Mouse (Mus musculus) thymus, postnatal 0 days (tissue): ENCODE results near the gene Lrrn4cl. TPM values are rescaled to one million over a fixed set of nuclear protein-coding genes. Genes with fewer than 3 reads are reported as not detected.
"Not testable (repeated sequence)": the region's sequence is repeated elsewhere in the genome, so short reads cannot be mapped to it uniquely, and the experiment has no call there.

Source experiments
- DNase-seq: peaks from one replicate; pipeline ENCODE4 v3.0.0-alpha.2; 2015; ENCODE audit warnings: low spot score
- polyA plus RNA-seq: library from polyadenylated mRNA; unstranded; fragments of >200 nt; fragmentation: Nextera tagmentation; extraction: Ambion mirVana; gene quantifications from 2 replicates; pipeline ENCODE4 v1.2.1, GENCODE M21; 2015

Lrrn4cl gene
- polyA plus RNA-seq, 1 experiment from 2014 or later, result 0.78 TPM

- DNase-seq, result peak; percentile 39
These were observed 12.4 kb upstream of the Lrrn4cl start for GRCm38 (mm10) chr19:8838041-8838730.

- no peak for DNase-seq
These were observed 11.3 kb upstream of the Lrrn4cl start, which contains the start of gene Gng3 for GRCm38 (mm10) chr19:8839103-8839907. TSS of gene Gng3 (minus strand) at chr19:8839194.

GRCm38 (mm10) chr19:8839908-8840791 lies 10.4 kb upstream of the Lrrn4cl start:
- DNase-seq, result peak; percentile 55

GRCm38 (mm10) chr19:8841012-8841411 lies 9.6 kb upstream of the Lrrn4cl start:
- no peak for DNase-seq

GRCm38 (mm10) chr19:8842961-8843360 lies 7.6 kb upstream of the Lrrn4cl start:
- DNase-seq, result no peak

GRCm38 (mm10) chr19:8844371-8845129 lies 6.0 kb upstream of the Lrrn4cl start:
- peak; percentile 82 for DNase-seq

- DNase-seq, result no peak
These were observed 2.2 kb upstream of the Lrrn4cl start for GRCm38 (mm10) chr19:8848356-8848755.

- no peak for DNase-seq
These were observed 1.1 kb downstream of the Lrrn4cl start for GRCm38 (mm10) chr19:8851639-8852038.

- no peak for DNase-seq
These were observed 1.8 kb downstream of the Lrrn4cl start for GRCm38 (mm10) chr19:8852236-8852928.

- DNase-seq, result no peak
These were observed 2.5 kb downstream of the Lrrn4cl start for GRCm38 (mm10) chr19:8853117-8853516.

- DNase-seq, result peak; percentile 54
These were observed 7.1 kb downstream of the Lrrn4cl start for GRCm38 (mm10) chr19:8857689-8858088.

GRCm38 (mm10) chr19:8859018-8859417 lies 8.4 kb downstream of the Lrrn4cl start:
- DNase-seq, result peak; percentile 64

- no peak for DNase-seq
These were observed 13.7 kb downstream of the Lrrn4cl start for GRCm38 (mm10) chr19:8864265-8864664.

GRCm38 (mm10) chr19:8870381-8870780 lies 19.8 kb downstream of the Lrrn4cl start:
- DNase-seq, result not testable (repeated sequence)

- no peak for DNase-seq
These were observed 20.3 kb downstream of the Lrrn4cl start for GRCm38 (mm10) chr19:8870838-8871237.

GRCm38 (mm10) chr19:8871267-8872186 lies 21.0 kb downstream of the Lrrn4cl start, which contains the start of gene Ubxn1:
TSS of gene Ubxn1 (plus strand) at chr19:8871496.
- peak; percentile 96 for DNase-seq

- DNase-seq, result no peak
These were observed 21.8 kb downstream of the Lrrn4cl start for GRCm38 (mm10) chr19:8872266-8872840.

GRCm38 (mm10) chr19:8875031-8875430 lies 24.5 kb downstream of the Lrrn4cl start:
- no peak for DNase-seq
